Mouse (Mus musculus): Measurements from ENCODE around the gene Phb2.

DNA sequence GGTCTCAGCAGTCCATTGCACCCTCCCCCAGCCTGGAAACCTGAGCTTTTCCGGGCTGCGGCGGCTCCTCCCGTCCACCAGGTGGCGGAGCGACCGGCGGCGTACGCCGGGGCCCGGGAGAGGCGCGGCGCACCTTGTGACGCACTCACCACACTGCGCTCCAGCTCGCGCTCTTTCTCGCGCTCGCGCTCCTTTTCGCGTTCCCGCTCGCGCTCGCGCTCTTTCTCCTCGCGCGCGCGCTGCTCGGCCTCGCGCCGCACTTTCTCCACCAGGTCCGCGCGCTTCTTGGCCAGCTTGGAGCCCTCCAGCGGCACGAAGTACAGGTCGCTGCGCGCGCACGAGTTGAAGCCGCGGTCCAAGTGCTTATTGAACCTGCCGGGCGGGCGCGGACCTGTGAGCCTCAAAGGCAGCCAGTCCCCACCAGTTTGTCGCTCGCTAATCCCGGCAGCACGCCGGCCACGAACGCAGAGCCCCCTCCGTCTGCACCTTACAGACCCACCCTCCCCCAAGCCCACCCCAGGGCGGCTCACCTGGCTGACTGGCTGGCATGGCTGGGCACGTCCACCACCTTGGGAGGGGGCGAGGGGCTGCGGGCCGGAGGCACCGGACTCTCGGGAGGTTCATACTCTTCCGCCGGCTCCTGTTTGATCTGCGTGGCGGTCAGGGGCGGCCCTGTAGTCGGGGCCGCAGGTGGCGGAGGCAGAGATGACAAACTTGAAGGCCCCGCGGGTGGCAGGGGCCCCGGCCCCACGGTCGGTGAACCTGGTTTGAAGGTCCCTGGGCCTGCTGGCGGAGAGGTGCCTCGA, 33.6 kb downstream of the Phb2 start:
- TF ChIP-seq CTCF (IDR thresholded peaks at IDR 0.05; ENCODE audit: borderline replicate concordance, insufficient read depth, low read depth, low read length), result peak; percentile 76
- TF ChIP-seq POLR2A (IDR thresholded peaks at IDR 0.05; ENCODE audit: borderline replicate concordance, insufficient read depth, low read length), result peak; percentile 67

Measured in cerebellum, adult 2 months (tissue).